Mouse (Mus musculus) colon, adult 2 months (tissue): ENCODE measurements around the gene Sh2d5. TPM values are rescaled to one million over a fixed set of nuclear protein-coding genes. Genes with fewer than 3 reads are reported as not detected.

ENCODE experiments used
- polyA plus RNA-seq: library from polyadenylated mRNA; depleted of rRNA; stranded (reverse); fragments of >200 nt; gene quantifications from 2 replicates; pipeline ENCODE4 v1.2.3, GENCODE M21; 2012; rRNA removed

Sh2d5 gene
- 0.91 and 0.98 TPM in 2 replicates for polyA plus RNA-seq

DNA sequence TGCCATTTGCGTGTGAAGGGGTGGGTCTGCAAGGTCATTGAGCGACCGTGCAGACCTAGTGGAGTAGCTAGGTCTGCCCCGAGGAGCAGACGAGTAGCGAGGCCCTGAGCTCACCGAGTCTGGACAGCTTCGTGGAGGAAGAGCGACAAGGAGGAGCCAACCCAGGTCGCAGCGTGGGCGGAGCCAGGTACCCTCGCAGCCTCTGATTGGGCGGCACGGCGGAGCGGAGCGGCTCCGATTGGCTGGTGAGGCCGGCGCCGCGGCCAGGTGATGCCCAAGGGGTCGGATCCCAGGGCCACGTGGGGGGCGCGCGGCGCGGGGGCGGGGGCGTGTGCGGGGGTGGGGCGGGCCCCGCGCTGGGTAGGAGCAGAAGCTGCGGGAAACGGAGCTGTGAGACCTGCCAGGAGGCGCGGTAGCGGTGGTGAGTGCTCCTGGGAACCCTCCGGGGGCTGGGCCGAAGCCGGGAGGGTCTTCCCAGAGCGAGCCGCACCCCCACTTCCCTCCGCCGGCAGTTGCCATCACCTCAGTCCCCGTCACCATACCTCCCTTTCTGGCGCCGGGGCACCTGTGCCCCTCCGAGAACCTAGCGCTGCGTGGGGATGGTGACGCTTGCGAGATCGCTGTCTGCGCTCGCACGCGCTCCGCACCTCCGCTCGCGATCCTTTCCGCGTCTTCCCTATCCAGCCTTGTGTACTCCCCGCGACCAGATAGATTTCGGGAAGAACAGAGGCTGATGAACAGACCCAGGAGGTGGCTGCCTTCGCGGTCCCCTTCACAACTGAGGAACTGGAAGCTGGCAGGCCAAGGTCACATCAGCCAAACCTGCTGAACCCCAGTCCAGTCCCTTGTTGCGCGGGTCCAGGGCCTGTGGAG is at the start of gene Sh2d5, which contains the start of gene Kif17:
Gene Sh2d5, plus strand, starts transcription at position 316 of the 873 bp plus-strand sequence.
Gene Kif17, plus strand, starts transcription at position 348 of the 873 bp plus-strand sequence.

DNA sequence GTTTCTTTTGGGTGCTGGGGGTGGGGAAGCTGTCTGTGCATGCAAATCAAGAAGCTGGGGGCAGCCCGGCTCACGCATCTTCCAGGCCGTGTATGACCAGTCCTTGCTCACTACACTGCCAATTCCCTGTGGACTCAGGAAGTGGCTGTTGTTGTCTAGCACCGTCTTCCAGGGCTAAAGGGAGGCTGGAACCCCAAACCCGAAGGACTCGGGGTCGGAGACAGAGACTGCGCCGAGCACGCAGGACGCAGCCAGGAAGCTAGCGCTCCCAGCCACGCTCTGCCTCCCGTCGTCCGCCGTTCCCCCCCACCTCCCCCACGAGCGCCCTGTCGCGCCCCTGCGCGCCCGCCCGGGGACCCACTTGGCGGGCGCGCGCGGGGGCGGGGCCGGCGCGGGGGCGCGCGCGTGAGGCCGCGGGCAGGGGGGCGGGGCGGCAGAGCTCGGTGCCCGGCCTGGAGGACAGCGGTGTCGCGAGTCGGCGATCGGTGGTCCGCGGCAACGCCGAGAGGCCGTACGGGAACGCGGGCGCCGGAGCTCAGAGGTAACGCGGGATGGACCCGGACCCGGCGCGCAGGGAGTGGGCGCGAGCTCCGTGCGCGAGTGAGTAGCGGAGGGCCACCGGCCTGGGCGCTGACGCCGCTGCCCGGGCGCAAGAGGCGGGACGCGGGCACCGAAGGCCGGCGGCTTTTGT is 33.9 kb upstream of the Sh2d5 start, which contains the start of gene Hp1bp3:
Gene Hp1bp3, plus strand, starts transcription at position 97 of the 691 bp plus-strand sequence.

DNA sequence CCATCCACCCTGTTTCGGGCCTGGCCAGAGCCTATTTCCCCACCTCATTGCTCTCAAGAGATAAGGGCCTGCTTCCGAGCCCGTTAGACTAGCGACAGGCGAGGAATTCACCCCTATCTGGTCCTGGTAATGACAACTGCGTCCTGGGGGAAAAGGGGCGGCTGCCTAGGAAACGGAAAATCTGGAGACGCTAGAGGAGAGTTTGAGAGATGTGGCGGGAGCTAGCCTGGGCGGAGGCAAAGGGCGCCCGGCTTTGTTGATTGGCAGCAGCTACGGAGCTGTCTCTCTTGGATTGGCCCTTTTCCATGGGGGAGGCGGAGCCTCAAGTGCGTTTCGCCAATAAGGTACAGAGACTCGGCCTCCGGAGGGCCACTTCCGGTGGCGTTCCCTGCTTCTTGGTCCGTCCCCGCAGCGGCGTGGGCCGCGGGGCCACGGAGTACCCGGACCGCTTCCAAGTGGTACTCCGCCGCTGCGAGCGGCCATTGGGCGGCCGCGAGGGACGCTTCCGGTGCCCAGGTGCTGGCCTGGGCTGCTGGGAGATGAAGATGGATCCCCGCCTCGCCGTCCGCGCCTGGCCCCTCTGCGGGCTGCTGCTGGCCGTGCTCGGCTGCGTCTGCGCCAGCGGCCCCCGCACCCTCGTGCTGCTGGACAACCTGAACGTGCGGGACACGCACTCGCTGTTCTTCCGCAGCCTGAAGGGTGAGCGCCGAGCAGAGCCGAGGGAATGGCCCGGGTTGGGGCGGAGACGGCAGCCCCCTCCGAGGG is 54.3 kb downstream of the Sh2d5 start, which contains the start of gene Ddost:
Gene Ddost, plus strand, starts transcription at position 391 of the 765 bp plus-strand sequence.

Other genes starting within 250 kb of the Sh2d5 start
- 30.9 and 31.2 TPM in 2 replicates for gene Hp1bp3, start 34.1 kb upstream of the Sh2d5 start, polyA plus RNA-seq
- 0.38 and 0.47 TPM in 2 replicates for gene Kif17, start within 50 bp of the Sh2d5 start, polyA plus RNA-seq
- gene Ddost, start 54.3 kb downstream of the Sh2d5 start, polyA plus RNA-seq, result 369 and 412 TPM in 2 replicates
- 131 and 145 TPM in 2 replicates for gene Pink1, start 75.9 kb downstream of the Sh2d5 start, polyA plus RNA-seq
- gene Cda, start 117.6 kb downstream of the Sh2d5 start, polyA plus RNA-seq, result 26.9 and 34.2 TPM in 2 replicates
- gene Fam43b, start 146.1 kb downstream of the Sh2d5 start, polyA plus RNA-seq, result not detected in 2 replicates
- 32.1 and 37.8 TPM in 2 replicates for gene Mul1, start 184.3 kb downstream of the Sh2d5 start, polyA plus RNA-seq
- gene Camk2n1, start 203.9 kb downstream of the Sh2d5 start, polyA plus RNA-seq, result 89.9 and 104 TPM in 2 replicates